Mouse (Mus musculus): ENCODE measurements around the gene Tsga13. TPM values are rescaled to one million over a fixed set of nuclear protein-coding genes. Genes with fewer than 3 reads are reported as not detected.

Tsga13 gene
- under 1 TPM in 1 of 2 experiments, not detected in 1; 0.30 TPM for total RNA-seq (2021)

DNA sequence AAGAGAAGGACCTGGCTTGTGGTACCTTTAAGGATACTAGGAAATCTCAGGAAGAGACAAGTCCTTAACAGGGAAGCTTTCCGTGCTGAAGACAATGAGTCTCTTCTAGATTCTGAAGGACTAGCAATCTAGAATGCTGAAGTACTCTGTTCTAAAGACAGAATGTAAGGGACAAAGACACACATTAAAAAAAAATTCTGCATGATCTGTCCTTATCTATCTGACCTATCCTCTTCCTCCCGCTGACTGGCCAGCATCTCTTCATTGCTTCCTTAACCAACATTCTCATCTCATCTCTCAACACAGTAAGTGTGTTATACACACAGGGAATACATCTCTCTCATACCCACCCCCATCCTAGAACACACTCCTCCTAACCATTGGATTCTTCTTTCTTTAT is at the start of gene Tsga13:
Gene Tsga13, minus strand, starts transcription at position 101 of the 400 bp plus-strand sequence.
- intact Hi-C loops (cut with DNase I) = no loop called here
- DNase-seq = no peak

- intact Hi-C loops (cut with DNase I) = no loop called here
- DNase-seq = peak; percentile 70 to 77
These were observed 43.6 kb upstream of the Tsga13 start, which contains the start of gene Klf14 for GRCm38 (mm10) chr6:30958736-30959540. Gene Klf14 (minus strand): TSS chr6:30959078.

DNA sequence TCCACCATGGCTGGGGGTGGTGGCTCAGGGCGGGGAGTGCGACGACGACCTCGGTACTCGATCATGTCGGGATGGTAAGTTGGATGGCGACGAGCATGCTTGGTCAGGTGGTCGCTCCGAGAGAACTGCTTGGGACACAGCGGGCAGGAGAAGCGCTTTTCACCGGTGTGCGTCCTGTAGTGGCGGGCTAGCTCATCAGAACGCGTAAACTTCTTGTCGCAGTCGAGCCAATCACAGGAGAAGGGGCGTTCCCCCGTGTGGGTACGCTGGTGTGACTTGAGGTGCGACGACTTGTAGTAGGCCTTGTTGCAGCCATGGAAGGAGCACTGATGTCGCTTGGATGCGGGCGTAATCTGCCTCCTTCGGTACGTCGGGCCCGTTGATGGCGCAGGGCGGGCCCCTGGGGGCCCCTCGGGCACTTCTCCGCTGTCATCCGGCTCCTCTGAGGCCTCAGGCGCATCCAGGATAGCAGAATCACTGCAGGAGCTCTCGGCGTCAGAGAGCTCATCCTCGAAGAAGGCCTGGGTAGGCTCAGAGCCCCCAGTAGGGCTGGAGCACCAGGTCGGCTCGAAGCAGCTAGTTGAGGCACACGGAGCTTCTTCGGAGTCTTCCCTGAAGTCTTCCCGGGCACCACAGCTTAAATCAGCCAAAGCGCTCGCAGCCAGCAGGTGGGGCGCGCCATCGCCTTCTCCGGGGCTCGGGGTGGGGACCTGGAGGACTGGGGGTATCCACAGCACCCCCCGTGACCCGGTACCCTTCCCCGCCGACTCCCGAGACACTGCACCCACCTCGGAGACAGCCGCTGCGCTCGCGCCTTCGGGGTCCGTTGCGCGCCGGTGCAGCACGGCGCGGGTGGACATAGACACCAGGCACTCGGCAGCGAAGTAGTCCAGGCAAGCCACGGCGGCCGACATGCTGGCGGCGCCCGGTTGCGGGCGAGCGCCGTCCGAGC is 42.7 kb upstream of the Tsga13 start:
- intact Hi-C loops (cut with DNase I) = no loop called here
- peak; percentile 44 to 66 for DNase-seq

DNA sequence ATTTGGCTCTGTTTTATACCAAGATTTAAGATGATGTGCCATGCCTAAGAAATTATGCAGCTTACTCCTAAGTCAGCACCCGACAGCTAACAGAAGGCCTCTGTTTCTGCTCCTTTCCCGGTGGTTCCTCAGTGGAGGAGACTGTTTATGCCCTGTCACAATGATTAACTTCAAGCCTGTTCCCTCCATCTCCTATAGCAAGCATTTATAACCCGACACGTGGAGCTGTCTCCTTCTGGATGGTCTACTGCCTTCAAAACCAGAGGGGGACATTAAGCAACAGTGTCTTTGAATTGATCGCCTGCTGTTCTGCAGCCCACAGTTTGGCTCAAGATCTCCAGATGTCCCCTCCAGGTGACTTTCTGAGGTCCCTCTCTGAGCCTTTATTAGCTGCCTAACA is 23.9 kb upstream of the Tsga13 start:
- no peak for DNase-seq
- intact Hi-C loops (cut with DNase I) = no loop called here

DNA sequence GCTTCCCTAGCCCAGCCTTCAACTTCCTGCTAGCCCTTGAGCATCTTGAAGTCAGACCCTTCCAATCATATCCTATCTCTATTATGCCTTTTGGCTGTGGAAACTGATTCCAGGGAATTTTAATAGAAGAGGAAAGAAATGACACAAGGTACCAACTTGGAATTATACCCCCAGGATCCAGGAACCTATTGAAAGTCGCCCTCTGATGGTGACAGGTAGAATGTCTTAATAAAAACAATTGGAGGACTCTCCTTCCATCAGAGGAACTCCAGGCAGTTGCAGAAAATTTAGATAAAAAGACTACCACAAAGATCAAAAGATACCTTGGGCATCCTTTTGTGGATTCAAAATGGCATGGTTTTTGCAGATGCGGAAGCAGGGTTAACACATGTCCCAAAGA is 7.4 kb upstream of the Tsga13 start:
- DNase-seq = peak; percentile 11 to 23
- intact Hi-C loops (cut with DNase I) = loop anchor here (10.0 kb wide), 1 partner anchor 388 kb away; no protein-coding TSS in a partner anchor

GRCm38 (mm10) chr6:30921826-30922225 is 6.5 kb upstream of the Tsga13 start:
- intact Hi-C loops (cut with DNase I) = loop anchor here (10.0 kb wide), 1 partner anchor 387 kb away; no protein-coding TSS in a partner anchor
- DNase-seq = no peak

GRCm38 (mm10) chr6:30920834-30921675 is 5.7 kb upstream of the Tsga13 start:
- peak; percentile 32 to 37 for DNase-seq
- intact Hi-C loops (cut with DNase I) = loop anchor here (10.0 kb wide), 1 partner anchor 386 kb away; no protein-coding TSS in a partner anchor

DNA sequence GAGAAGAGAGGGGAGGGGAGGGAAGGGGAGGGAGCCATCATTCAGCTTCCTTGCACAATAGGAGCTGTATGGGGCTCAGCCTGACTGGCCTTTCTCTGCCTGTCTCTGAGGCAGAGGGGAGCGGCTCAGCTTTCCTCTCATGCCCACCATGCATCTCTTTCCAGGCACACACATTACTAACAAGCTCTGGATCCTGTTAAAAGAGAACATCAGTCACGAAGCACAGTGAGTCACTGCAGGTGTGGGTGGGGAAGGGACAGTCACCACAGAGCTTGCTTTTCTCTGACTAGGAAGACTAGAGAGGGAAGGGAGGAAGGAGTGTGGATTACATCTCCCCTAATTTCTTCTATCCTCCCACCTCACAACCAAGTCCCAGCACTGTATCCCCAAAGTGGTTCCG is 7.4 kb downstream of the Tsga13 start:
- intact Hi-C loops (cut with DNase I) = no loop called here
- no peak for DNase-seq

DNA sequence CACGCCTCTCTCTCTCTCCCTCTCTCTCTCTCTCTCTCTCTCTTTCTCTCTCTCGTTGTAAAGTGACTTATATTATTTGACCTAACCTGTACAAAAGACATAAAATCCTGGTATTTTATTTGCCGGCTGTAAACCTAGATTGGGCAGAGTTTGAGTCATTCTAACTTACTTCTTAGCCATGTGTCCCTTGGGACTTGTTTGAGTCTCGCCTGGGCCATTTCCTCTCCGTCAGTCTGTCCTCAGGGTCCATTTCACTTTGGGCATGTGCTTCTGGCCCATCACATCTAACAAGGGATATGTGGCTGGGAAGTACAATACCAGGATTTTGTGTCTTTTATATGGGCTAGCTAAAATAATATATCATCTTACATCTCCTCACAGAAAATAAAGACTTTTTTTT is 10.5 kb downstream of the Tsga13 start:
- intact Hi-C loops (cut with DNase I) = no loop called here
- no peak for DNase-seq

DNA sequence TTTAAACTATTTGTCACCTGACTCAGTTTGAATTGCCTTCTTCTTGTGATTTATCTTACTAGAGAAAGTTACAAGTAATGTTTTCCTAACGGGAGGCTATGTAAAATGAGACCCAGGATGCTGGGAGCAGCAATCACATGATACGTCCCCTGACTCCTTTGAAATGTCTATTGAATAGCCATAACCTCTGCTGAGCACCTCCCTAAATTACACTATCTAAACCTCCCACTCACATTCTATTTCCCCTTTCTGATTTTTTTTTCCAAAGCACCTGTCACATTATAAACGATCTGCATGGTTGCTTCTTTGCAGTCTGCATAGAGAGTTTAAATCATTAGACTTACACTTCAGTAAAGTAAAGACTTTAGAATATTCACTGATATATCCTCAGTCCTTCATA is 11.3 kb downstream of the Tsga13 start:
- intact Hi-C loops (cut with DNase I) = no loop called here
- no peak for DNase-seq

GRCm38 (mm10) chr6:30897520-30897919 is 17.9 kb downstream of the Tsga13 start:
- DNase-seq = no peak
- intact Hi-C loops (cut with DNase I) = loop anchor here (5.0 kb wide), 1 partner anchor 385 kb away; no protein-coding TSS in a partner anchor

DNA sequence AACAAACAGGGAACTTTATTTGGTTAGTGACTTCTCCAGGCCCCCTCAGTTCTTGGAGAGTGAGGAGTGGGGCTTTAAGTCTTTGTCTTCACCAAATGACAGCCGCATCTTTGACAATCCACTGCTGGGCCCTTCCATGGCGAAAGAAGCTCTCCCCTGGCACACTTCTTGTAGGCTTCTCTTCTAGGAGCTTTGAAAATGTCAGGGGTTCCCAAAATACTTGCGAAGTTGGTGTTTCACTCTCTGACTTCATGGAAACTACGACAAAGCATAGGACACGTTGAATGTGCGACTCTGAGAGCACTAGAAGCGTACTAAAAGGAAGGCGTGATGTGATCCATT is 18.4 kb downstream of the Tsga13 start:
- intact Hi-C loops (cut with DNase I) = loop anchor here (5.0 kb wide), 1 partner anchor 385 kb away; no protein-coding TSS in a partner anchor

GRCm38 (mm10) chr6:30896195-30896985 is 19.0 kb downstream of the Tsga13 start, which contains the start of gene Copg2:
Gene Copg2 (minus strand): TSS chr6:30896794.
- peak; percentile 97 to 98 for DNase-seq
- intact Hi-C loops (cut with DNase I) = loop anchor here (5.0 kb wide), 1 partner anchor 384 kb away; no protein-coding TSS in a partner anchor

More for the DNA sequence above, 18.4 kb downstream of the Tsga13 start:
- no peak for DNase-seq

DNA sequence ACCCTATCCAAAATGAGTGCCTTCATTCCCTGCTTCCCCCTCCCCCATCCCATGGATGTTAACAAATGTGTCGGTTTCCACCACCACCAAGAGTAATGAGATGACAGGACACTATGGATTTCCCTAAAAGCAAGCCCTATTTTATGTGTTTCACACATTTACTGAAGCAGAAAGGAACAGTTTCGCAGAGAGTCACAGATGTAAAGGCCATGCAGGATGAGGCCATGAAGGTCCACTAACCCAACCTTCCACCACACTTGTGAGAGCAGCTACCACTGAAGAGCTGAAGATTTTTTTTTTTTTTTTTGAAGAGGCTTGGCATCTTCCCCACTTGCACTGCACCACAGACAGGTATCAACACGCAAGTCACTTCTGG is 19.6 kb downstream of the Tsga13 start:
- DNase-seq = no peak
- intact Hi-C loops (cut with DNase I) = loop anchor here (5.0 kb wide), 1 partner anchor 384 kb away; no protein-coding TSS in a partner anchor

DNA sequence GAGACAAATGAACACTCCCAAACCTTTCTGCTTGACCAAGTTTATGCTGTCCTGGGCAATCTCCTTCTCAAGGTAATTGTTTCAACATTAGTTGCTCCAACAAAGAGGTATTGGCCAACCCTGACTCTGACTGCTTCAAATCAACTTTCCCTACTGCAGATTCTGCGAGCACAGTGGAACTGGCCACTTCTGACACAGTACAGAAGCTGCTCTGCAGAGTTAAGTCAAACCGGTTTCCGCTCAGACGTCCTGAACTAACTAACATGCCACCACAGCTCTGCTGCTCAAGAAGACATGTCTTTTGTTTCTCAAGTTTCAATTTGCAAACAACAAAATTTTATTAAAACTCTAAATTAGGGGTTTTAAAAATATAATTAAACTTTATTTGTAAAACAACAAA is 22.3 kb downstream of the Tsga13 start:
- no peak for DNase-seq
- intact Hi-C loops (cut with DNase I) = no loop called here

GRCm38 (mm10) chr6:30891761-30892160 is 23.6 kb downstream of the Tsga13 start:
- DNase-seq = no peak
- intact Hi-C loops (cut with DNase I) = no loop called here

DNA sequence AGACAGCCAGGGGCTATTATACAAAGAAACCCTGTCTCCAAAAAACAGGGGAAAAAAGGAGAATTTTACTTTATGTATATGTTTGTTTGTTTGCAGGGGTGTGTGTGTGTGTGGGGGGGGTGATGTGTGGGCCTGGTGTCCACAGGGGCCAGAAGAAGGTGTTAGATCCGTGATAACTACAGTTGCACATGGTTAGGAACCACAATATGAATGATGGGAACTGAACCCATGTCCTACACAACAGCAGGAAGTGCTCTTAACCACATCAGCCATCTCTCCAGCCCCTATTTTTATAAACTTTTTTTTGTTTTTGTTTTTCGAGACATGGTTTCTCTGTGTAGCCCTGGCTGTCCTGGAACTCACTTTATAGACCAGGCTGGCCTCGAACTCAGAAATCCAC is 30.5 kb downstream of the Tsga13 start:
- intact Hi-C loops (cut with DNase I) = no loop called here
- DNase-seq = no peak

- intact Hi-C loops (cut with DNase I) = no loop called here
- DNase-seq = no peak
These were observed 31.9 kb downstream of the Tsga13 start for GRCm38 (mm10) chr6:30883491-30883890.

GRCm38 (mm10) chr6:30876661-30877060 is 38.7 kb downstream of the Tsga13 start:
- DNase-seq = no peak

More at GRCm38 (mm10) chr6:30876661-30877060, 38.7 kb downstream of the Tsga13 start:
- intact Hi-C loops (cut with DNase I) = no loop called here
